Mouse (Mus musculus) heart, postnatal 25 days (tissue): ENCODE results near the gene Stx8. TPM values are rescaled to one million over a fixed set of nuclear protein-coding genes. Genes with fewer than 3 reads are reported as not detected.

Experiments used
- DNase-seq: peaks from one replicate; pipeline ENCODE4 v3.0.0; 2022; ENCODE audit warnings: low spot score
- intact Hi-C: fragments of 180-260 bp; cut with DNase I; formaldehyde crosslinking; loops from one replicate; pipeline ENCODE4 v1.15.1; 2025
- total RNA-seq, 2 experiments: library from RNA; stranded (reverse); gene quantifications; 2 replicates each; pipeline ENCODE4 v1.2.3; 2021

Stx8 gene
- total RNA-seq, 2 experiments from 2014 or later: 26.7 to 30.1 TPM

GRCm38 (mm10) chr11:68121260-68121659 is 155.3 kb downstream of the Stx8 start:
- no peak for DNase-seq
- intact Hi-C loops: no loop called here

GRCm38 (mm10) chr11:68121660-68122059 is 155.7 kb downstream of the Stx8 start:
- intact Hi-C loops: no loop called here

GRCm38 (mm10) chr11:68126071-68126470 is 160.1 kb downstream of the Stx8 start:
- intact Hi-C loops: no loop called here
- no peak for DNase-seq

More at GRCm38 (mm10) chr11:68121660-68122059, 155.7 kb downstream of the Stx8 start:
- no peak for DNase-seq

GRCm38 (mm10) chr11:68134494-68134893 is 168.5 kb downstream of the Stx8 start:
- no peak for DNase-seq
- intact Hi-C loops: no loop called here

- DNase-seq: no peak
- intact Hi-C loops: no loop called here
These were observed 169.4 kb downstream of the Stx8 start for GRCm38 (mm10) chr11:68135350-68135749.

- no peak for DNase-seq
- intact Hi-C loops: no loop called here
These were observed 170.7 kb downstream of the Stx8 start for GRCm38 (mm10) chr11:68136687-68137086.

GRCm38 (mm10) chr11:68142296-68142695 is 176.3 kb downstream of the Stx8 start:
- DNase-seq: no peak
- intact Hi-C loops: no loop called here

- DNase-seq: no peak
- intact Hi-C loops: no loop called here
These were observed 178.5 kb downstream of the Stx8 start for GRCm38 (mm10) chr11:68144235-68145065.

GRCm38 (mm10) chr11:68145066-68145585 is 179.1 kb downstream of the Stx8 start:
- intact Hi-C loops: no loop called here
- DNase-seq: no peak

GRCm38 (mm10) chr11:68145586-68146455 is 179.8 kb downstream of the Stx8 start:
- intact Hi-C loops: no loop called here

GRCm38 (mm10) chr11:68146456-68146851 is 180.5 kb downstream of the Stx8 start:
- intact Hi-C loops: no loop called here
- DNase-seq: no peak

More at GRCm38 (mm10) chr11:68145586-68146455, 179.8 kb downstream of the Stx8 start:
- no peak for DNase-seq

- intact Hi-C loops: no loop called here
- DNase-seq: no peak
These were observed 184.9 kb downstream of the Stx8 start for GRCm38 (mm10) chr11:68150938-68151337.

GRCm38 (mm10) chr11:68155821-68156220 is 189.8 kb downstream of the Stx8 start:
- intact Hi-C loops: no loop called here
- DNase-seq: no peak

GRCm38 (mm10) chr11:68158166-68158565 is 192.2 kb downstream of the Stx8 start:
- intact Hi-C loops: no loop called here

GRCm38 (mm10) chr11:68159867-68160266 is 193.9 kb downstream of the Stx8 start:
- DNase-seq: no peak
- intact Hi-C loops: no loop called here

More at GRCm38 (mm10) chr11:68158166-68158565, 192.2 kb downstream of the Stx8 start:
- DNase-seq: no peak

- no peak for DNase-seq
- intact Hi-C loops: no loop called here
These were observed 198.4 kb downstream of the Stx8 start for GRCm38 (mm10) chr11:68164408-68164807.

GRCm38 (mm10) chr11:68168427-68168826 is 202.4 kb downstream of the Stx8 start:
- intact Hi-C loops: no loop called here
- DNase-seq: no peak

- intact Hi-C loops: no loop called here
- DNase-seq: no peak
These were observed 206.1 kb downstream of the Stx8 start for GRCm38 (mm10) chr11:68171973-68172647.

- DNase-seq: no peak
- intact Hi-C loops: no loop called here
These were observed 206.7 kb downstream of the Stx8 start for GRCm38 (mm10) chr11:68172648-68173045.

- no peak for DNase-seq
- intact Hi-C loops: no loop called here
These were observed 210.6 kb downstream of the Stx8 start for GRCm38 (mm10) chr11:68176550-68176949.
